Mouse (Mus musculus): ENCODE data around the gene Ccr10.

GRCm38 (mm10) chr11:101155728-101156371 lies 19.4 kb downstream of the Ccr10 start, which contains the start of gene Tubg2:
- no peak for TF ChIP-seq CTCF (IDR thresholded peaks at IDR 0.05; ENCODE audit: control insufficient read depth, insufficient read depth, insufficient read length)
- TF ChIP-seq MAX (IDR thresholded peaks at IDR 0.05), result no peak
